Mouse (Mus musculus) ovary, adult 10 weeks (tissue): ENCODE measurements around the gene Cdk18. TPM values are rescaled to one million over a fixed set of nuclear protein-coding genes. Genes with fewer than 3 reads are reported as not detected.

ENCODE experiments used
- polyA plus RNA-seq: library from polyadenylated mRNA; stranded (reverse); fragments of 350-450 nt; fragmentation: Illumina TruSeq; extraction: RNeasy Lipid Tissue Mini Kit (QIAGEN cat#74804); gene quantifications from one replicate; pipeline ENCODE4 v1.2.3, GENCODE M21; 2014

Cdk18 gene
- 0.23 TPM for polyA plus RNA-seq

GRCm38 (mm10) chr1:132139416-132139864 is at the start of gene Cdk18:
Cdk18 (minus strand) TSS chr1:132139684.

GRCm38 (mm10) chr1:132067261-132068255 is 71.9 kb downstream of the Cdk18 start, which contains the start of gene Mfsd4a:
Mfsd4a (minus strand) TSS chr1:132068062.

Other genes starting within 250 kb of the Cdk18 start
- 217 TPM for gene Nucks1, start 229.2 kb downstream of the Cdk18 start, polyA plus RNA-seq
- 14.2 TPM for gene Slc45a3, start 176.7 kb downstream of the Cdk18 start, polyA plus RNA-seq
- gene Elk4, start 132.1 kb downstream of the Cdk18 start, polyA plus RNA-seq, result 29.4 TPM
- gene Mfsd4a, start 71.6 kb downstream of the Cdk18 start, polyA plus RNA-seq, result 3.8 TPM
- gene Lemd1, start 51.7 kb upstream of the Cdk18 start, polyA plus RNA-seq, result not detected
- gene AC124108.1, start 51.8 kb upstream of the Cdk18 start, polyA plus RNA-seq, result not detected
- gene Gm10188, start 90.1 kb upstream of the Cdk18 start, polyA plus RNA-seq, result not detected
- 0.17 TPM for gene Klhdc8a, start 158.9 kb upstream of the Cdk18 start, polyA plus RNA-seq
- 1.1 TPM for gene Nuak2, start 176.4 kb upstream of the Cdk18 start, polyA plus RNA-seq